Mouse (Mus musculus) macrophage (primary cell): ENCODE results near the gene Arpc5. TPM values are rescaled to one million over a fixed set of nuclear protein-coding genes. Genes with fewer than 3 reads are reported as not detected.
"Not testable (repeated sequence)": the region's sequence is repeated elsewhere in the genome, so short reads cannot be mapped to it uniquely, and the experiment has no call there.

Experiments used
- H3K27ac ChIP-seq: fragments of 350-480 bp; formaldehyde crosslinking; 2 replicates; pipeline ENCODE4 v1.9.0; 2021
- H3K36me3 ChIP-seq: fragments of 350-480 bp; formaldehyde crosslinking; 2 replicates; pipeline ENCODE4 v1.9.0; 2021; ENCODE audit errors: inconsistent target
- H3K4me3 ChIP-seq: fragments of 350-480 bp; formaldehyde crosslinking; 2 replicates; pipeline ENCODE4 v1.9.0; 2021; ENCODE audit errors: inconsistent target
- H3K79me2 ChIP-seq: fragments of 350-480 bp; formaldehyde crosslinking; 2 replicates; pipeline ENCODE4 v1.9.0; 2021; ENCODE audit errors: inconsistent target
- WGBS: methylation state at CpG from one replicate; pipeline ENCODE4 v1.1.7; 2026; ENCODE audit warnings: inconsistent platforms; ENCODE audit not compliant: missing documents; 5-methylcytosine and 5-hydroxymethylcytosine counted together
- polyA plus RNA-seq: library from polyadenylated mRNA; stranded (reverse); fragments of 250-400 nt; gene quantifications from 3 replicates; pipeline ENCODE4 v1.2.4, GENCODE M21; 2018; ENCODE audit warnings: inconsistent platforms

Gene Arpc5
- polyA plus RNA-seq, 1 experiment from 2014 or later: 492 TPM

GRCm38 (mm10) chr1:152761791-152762190 lies 4.6 kb upstream of the Arpc5 start:
- Histone ChIP-seq H3K27ac (no peak overlapping the region), H3K79me2 (peaks cover under 1% of the 10 kb centered on the region; the same call in 1 of the 2 replicates), H3K4me3 (no peak overlapping the region), H3K36me3 (no peaks in the 10 kb centered on the region)
- whole genome bisulfite sequencing: 34% methylated on average over 2 of the region's 2 CpGs

DNA sequence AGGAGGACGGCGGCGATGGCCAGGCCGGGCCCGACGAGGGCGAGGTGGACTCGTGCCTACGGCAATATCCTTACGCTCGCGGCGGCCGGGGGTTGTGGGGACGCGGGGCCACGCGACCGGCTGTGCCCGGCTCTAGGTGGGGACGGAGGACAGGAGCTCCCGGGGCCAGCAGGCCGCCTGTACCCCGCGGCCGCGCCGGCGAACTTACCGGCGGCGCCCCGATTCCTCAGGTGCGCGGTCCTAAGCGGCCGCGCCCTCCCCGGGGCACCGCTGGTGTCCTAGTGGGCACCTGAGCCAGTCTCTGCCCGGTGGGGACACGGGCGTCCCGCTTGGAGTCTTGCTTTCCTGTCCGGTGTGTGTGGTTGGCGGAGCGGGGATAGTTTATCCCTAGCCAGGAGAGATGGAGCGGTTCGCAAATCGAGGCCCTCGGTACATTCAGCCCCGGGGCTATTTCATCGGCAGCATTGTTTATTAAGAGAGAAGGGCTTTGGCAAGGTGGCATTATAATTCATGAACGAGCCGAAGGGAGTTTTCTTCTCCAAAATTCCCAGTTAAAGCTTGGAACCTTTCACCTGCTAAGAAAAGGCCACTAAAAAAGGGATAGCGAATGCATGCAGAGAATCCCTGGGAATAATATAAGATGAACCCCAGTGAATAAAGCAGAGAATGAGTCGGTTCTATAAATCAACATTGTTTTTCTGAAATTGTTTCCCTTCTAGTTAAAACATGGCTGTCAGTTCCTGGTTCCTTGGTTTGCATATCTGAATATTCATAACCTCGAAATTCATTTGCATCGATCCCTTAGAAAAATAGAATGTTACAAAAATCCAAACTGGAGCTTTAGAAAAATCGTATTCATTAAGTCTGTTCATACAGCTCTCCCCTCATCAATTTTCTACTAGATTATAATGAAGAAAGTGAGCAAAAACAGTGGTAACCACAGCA lies 734 bp downstream of the Arpc5 start:
- Histone ChIP-seq H3K4me3 (peak overlapping the region; percentile 96), H3K27ac (peak overlapping the region; percentile 83), H3K36me3 (peaks cover 38% of the 10 kb centered on the region), H3K79me2 (peaks cover 53% of the 10 kb centered on the region)
- WGBS: under 1% methylated on average over 56 of the region's 60 CpGs

- Histone ChIP-seq H3K79me2 (peaks cover 61% of the 10 kb centered on the region), H3K27ac (peak overlapping the region; percentile 83)
- 3% methylated on average over 5 of the region's 5 CpGs for WGBS
Measured at GRCm38 (mm10) chr1:152767749-152768488, 1.6 kb downstream of the Arpc5 start.

GRCm38 (mm10) chr1:152771016-152771415 lies 4.7 kb downstream of the Arpc5 start:
- whole genome bisulfite sequencing: 87% methylated on average over 9 of the region's 9 CpGs
- H3K27ac ChIP-seq: no peak overlapping the region
- H3K4me3 ChIP-seq: no peak overlapping the region
- H3K79me2 ChIP-seq: peaks cover 63% of the 10 kb centered on the region
- peaks cover 66% of the 10 kb centered on the region for H3K36me3 ChIP-seq

More at GRCm38 (mm10) chr1:152767749-152768488, 1.6 kb downstream of the Arpc5 start:
- Histone ChIP-seq H3K4me3 (peak overlapping the region; percentile 96), H3K36me3 (peaks cover 46% of the 10 kb centered on the region)

DNA sequence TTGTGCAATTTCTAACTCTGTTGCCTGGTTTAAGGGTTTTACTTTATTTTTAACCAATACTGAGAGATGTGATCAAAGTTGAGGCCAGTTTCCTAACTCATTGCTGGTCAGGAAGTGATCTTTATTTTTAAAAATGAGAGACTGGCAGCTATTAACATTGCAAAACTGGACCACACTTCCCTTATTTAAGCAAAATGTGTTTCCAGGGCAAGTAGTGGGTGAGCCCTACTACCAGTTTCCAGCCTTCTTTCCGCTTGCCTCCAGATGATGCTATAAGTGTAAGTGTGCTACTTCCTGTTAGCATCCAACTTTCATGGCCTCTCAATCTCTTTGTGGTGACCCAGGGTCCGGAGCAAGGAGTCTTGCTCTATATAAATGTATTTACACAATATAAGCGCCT lies 8.3 kb downstream of the Arpc5 start:
- Histone ChIP-seq H3K27ac (peak overlapping the region; percentile 61; the same call in 1 of the 2 replicates), H3K36me3 (peaks cover 60% of the 10 kb centered on the region), H3K79me2 (peaks cover 35% of the 10 kb centered on the region)
- no CpG with 5 or more reads among the region's 3 CpGs for WGBS
- H3K4me3 ChIP-seq: not testable (repeated sequence)

DNA sequence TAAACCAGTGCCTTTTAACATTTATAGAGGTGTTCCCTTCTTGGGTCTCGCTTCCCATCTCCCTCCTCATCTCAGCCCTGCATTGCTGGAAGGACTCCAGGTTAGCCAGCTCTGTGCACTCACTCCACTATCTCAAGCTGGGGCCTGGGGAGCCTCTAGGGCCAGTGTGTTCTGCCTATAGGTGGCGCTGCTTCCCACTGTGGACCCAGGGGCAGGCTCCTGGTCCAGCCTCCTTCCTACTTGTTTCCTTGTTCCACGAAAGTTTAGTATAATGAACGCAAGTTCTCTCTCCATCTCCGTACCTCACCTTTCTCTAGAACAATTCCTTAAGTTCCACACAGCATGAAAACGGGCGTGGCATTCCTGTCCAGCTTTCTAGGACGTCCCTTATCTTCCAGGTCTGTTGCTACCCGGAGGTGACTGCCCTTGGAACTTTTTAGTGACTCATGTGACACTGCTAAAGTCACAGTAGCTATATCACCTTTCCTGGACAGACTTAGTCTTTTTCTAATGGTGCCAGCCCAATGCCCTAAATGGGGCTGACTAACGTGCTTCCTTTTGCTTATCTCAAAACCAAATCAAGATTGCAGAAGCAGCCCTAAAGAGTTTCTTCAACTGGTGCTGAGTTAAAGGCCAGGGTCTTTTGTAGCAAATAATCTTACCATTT lies 12.9 kb downstream of the Arpc5 start:
- H3K79me2 ChIP-seq: no peaks in the 10 kb centered on the region
- no peak overlapping the region for H3K27ac ChIP-seq
- peaks cover 16% of the 10 kb centered on the region; the same call in 1 of the 2 replicates for H3K36me3 ChIP-seq
- no peak overlapping the region for H3K4me3 ChIP-seq
- WGBS: 19% methylated on average over 10 of the region's 10 CpGs

DNA sequence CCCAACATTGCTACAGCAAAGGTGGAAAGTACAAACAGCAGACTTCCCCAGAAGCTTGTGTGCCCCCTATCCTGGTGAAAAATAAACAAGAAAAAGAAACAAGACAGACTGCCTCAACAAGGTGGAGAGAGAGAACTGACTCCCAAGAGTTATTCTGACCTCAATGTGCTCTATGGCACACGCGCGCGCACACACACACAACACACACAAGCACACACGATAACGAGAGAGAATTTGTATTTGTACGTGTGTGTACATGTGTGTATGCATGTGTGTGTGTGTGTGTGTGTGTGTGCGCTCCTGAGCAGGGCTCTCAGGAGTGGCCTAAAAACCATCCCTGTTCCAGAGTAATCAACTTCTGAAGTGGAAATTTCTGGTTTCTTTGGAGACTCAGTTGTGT lies 18.3 kb downstream of the Arpc5 start:
- H3K79me2 ChIP-seq: no peaks in the 10 kb centered on the region
- WGBS: 100% methylated on average over 5 of the region's 8 CpGs
- H3K4me3 ChIP-seq: no peak overlapping the region
- no peak overlapping the region for H3K27ac ChIP-seq
- H3K36me3 ChIP-seq: no peaks in the 10 kb centered on the region

- 85% methylated on average over 3 of the region's 3 CpGs for WGBS
- H3K27ac ChIP-seq, H3K79me2 ChIP-seq, H3K4me3 ChIP-seq, H3K36me3 ChIP-seq: not testable (repeated sequence)
Measured at GRCm38 (mm10) chr1:152785446-152785845, 19.1 kb downstream of the Arpc5 start.

- Histone ChIP-seq H3K27ac (no peak overlapping the region), H3K36me3 (no peaks in the 10 kb centered on the region), H3K4me3 (no peak overlapping the region), H3K79me2 (no peaks in the 10 kb centered on the region)
- WGBS: 50% methylated on average over 4 of the region's 4 CpGs
Measured at GRCm38 (mm10) chr1:152786953-152787352, 20.6 kb downstream of the Arpc5 start.

DNA sequence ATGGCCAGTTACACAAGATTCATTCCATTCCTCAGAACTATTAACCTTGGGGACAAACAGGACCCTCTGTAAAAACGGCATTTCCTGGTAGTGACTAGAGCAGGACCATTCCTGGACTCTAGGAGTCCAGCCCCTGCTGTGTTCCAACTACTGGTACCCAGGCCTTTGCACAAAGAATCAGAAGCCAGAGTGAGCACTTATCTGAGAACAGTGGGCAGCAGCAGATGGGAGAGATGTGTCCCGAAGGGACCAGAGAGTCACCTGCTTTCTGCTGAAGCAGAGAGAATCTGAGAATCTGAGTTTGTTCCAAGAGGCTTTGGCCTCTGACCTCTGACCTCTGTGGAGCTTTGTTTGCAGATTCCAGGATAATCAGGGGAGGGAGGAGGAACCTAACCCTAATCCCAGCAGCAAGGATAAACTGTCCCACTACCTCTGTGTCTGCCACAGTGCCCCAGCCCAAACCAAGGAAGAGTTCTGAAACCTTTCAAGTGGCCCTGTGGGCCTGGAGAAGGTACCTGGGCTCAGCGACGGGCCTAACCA lies 21.8 kb downstream of the Arpc5 start:
- Histone ChIP-seq H3K4me3 (no peak overlapping the region), H3K27ac (no peak overlapping the region), H3K36me3 (no peaks in the 10 kb centered on the region), H3K79me2 (no peaks in the 10 kb centered on the region)
- WGBS: 83% methylated on average over 4 of the region's 4 CpGs

DNA sequence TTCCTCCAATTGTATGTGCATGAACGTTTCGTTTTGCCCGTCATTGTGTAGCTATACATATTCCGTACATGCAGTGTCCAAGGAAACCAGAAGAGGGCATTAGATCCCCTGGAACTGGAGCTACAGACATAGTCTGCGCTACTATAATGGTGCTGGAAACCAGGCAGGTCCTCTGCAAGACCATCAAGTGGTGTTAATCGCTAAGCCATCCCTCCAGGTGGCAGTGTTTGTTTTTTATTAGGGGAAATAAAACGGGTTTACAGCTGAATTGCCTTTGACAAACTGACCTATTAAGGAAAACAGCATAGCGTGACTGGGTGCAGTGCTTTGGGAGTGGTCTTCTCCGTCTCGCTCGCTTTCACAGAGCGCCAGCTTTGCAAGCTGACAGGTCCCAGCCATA lies 23.9 kb downstream of the Arpc5 start:
- 52% methylated on average over 12 of the region's 12 CpGs for WGBS
- Histone ChIP-seq H3K36me3 (no peaks in the 10 kb centered on the region), H3K4me3 (no peak overlapping the region), H3K79me2 (no peaks in the 10 kb centered on the region), H3K27ac (no peak overlapping the region)

GRCm38 (mm10) chr1:152790821-152791220 lies 24.5 kb downstream of the Arpc5 start:
- H3K79me2 ChIP-seq: no peaks in the 10 kb centered on the region
- H3K4me3 ChIP-seq: no peak overlapping the region
- no peaks in the 10 kb centered on the region for H3K36me3 ChIP-seq
- 46% methylated on average over 6 of the region's 6 CpGs for WGBS
- H3K27ac ChIP-seq: no peak overlapping the region

- H3K79me2 ChIP-seq: no peaks in the 10 kb centered on the region
- no peak overlapping the region for H3K4me3 ChIP-seq
- no peaks in the 10 kb centered on the region for H3K36me3 ChIP-seq
- 88% methylated on average over 4 of the region's 4 CpGs for WGBS
- H3K27ac ChIP-seq: no peak overlapping the region
Measured at GRCm38 (mm10) chr1:152791269-152791668, 24.9 kb downstream of the Arpc5 start.

DNA sequence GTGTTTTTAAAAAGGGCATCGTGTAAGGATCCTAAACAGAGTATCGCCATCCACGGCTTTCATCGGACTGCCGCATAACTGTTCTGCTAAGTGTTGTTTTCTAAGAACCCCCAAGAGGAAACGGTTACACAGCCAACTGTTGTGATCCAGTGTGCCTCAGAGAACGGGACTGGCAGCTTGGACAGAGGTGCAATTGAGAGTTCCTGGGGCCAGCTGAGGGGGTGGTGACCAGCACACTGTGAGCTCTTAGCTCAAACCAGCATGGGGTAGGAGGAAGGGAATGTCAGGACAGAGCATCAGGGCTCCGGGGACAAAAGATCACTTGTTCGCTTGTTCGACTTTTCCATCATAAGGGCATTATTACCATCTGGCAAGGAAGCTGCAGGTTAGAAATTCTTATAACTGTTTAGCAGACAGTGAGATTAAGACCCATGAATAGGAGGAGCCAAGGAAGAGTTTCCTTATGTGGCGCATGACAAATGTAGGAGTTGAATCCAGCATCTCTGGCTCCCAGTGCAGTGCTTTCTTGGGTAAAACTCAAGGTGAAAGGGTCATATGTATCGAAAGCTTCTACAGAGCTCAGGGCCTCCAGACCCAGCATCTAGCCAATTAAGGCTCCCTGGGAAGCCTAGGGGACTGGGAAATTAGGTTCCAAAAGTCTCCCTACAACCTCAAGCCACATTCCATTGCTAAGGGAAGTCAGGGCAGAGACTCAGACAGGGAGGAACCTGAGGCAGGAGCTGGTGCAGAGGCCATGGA lies 26.6 kb downstream of the Arpc5 start:
- Histone ChIP-seq H3K27ac (no peak overlapping the region), H3K36me3 (no peaks in the 10 kb centered on the region), H3K79me2 (no peaks in the 10 kb centered on the region), H3K4me3 (no peak overlapping the region)
- WGBS: 81% methylated on average over 12 of the region's 12 CpGs
